Mouse (Mus musculus): ENCODE measurements around the gene Slc12a5.

Gene Slc12a5

GRCm38 (mm10) chr2:164960716-164961441 is at the start of gene Slc12a5:
TSS of gene Slc12a5 (plus strand) at chr2:164960802.
- DNase-seq (ENCODE audit: low read depth, low spot score): no peak

GRCm38 (mm10) chr2:164911086-164912048 is 49.2 kb upstream of the Slc12a5 start, which contains the start of gene Zfp335:
TSS of gene Zfp335 (minus strand) at chr2:164911757.
- DNase-seq (ENCODE audit: low read depth, low spot score): peak; percentile 93

- DNase-seq (ENCODE audit: low read depth, low spot score): no peak
Measured at GRCm38 (mm10) chr2:164912151-164912550, 48.5 kb upstream of the Slc12a5 start.

- no peak for DNase-seq (ENCODE audit: low read depth, low spot score)
Measured at GRCm38 (mm10) chr2:164912749-164913427, 47.7 kb upstream of the Slc12a5 start.

- DNase-seq (ENCODE audit: low read depth, low spot score): no peak
Measured at GRCm38 (mm10) chr2:164913428-164913786, 47.2 kb upstream of the Slc12a5 start.

- no peak for DNase-seq (ENCODE audit: low read depth, low spot score)
Measured at GRCm38 (mm10) chr2:164916820-164917219, 43.8 kb upstream of the Slc12a5 start.

- DNase-seq (ENCODE audit: low read depth, low spot score): no peak
Measured at GRCm38 (mm10) chr2:164917371-164917770, 43.2 kb upstream of the Slc12a5 start.

GRCm38 (mm10) chr2:164918325-164918724 is 42.3 kb upstream of the Slc12a5 start:
- no peak for DNase-seq (ENCODE audit: low read depth, low spot score)

GRCm38 (mm10) chr2:164921984-164922383 is 38.6 kb upstream of the Slc12a5 start:
- DNase-seq (ENCODE audit: low read depth, low spot score): no peak

- no peak for DNase-seq (ENCODE audit: low read depth, low spot score)
Measured at GRCm38 (mm10) chr2:164923291-164923690, 37.3 kb upstream of the Slc12a5 start.

- peak; percentile 69 for DNase-seq (ENCODE audit: low read depth, low spot score)
Measured at GRCm38 (mm10) chr2:164924100-164924857, 36.3 kb upstream of the Slc12a5 start.

- no peak for DNase-seq (ENCODE audit: low read depth, low spot score)
Measured at GRCm38 (mm10) chr2:164930706-164931581, 29.7 kb upstream of the Slc12a5 start.

- no peak for DNase-seq (ENCODE audit: low read depth, low spot score)
Measured at GRCm38 (mm10) chr2:164933534-164933933, 27.1 kb upstream of the Slc12a5 start.

GRCm38 (mm10) chr2:164935991-164936390 is 24.6 kb upstream of the Slc12a5 start:
- DNase-seq (ENCODE audit: low read depth, low spot score): no peak

GRCm38 (mm10) chr2:164938146-164939091 is 22.2 kb upstream of the Slc12a5 start:
- DNase-seq (ENCODE audit: low read depth, low spot score): no peak

GRCm38 (mm10) chr2:164939106-164939505 is 21.5 kb upstream of the Slc12a5 start:
- DNase-seq (ENCODE audit: low read depth, low spot score): no peak

- DNase-seq (ENCODE audit: low read depth, low spot score): no peak
Measured at GRCm38 (mm10) chr2:164940140-164940830, 20.3 kb upstream of the Slc12a5 start, which contains the start of gene Mmp9. TSS of gene Mmp9 (plus strand) at chr2:164940780.

GRCm38 (mm10) chr2:164942692-164943290 is 17.8 kb upstream of the Slc12a5 start:
- DNase-seq (ENCODE audit: low read depth, low spot score): no peak

Data from retina, postnatal 7 days (tissue).